Comparison of ENCODE assay signal across 9 mouse cellular contexts in genomic region chr6:36676710-36677691, GRCm38 (mm10).
A peak's percentile ranks its signal among the peaks of the same experiment; 100 is the strongest.
DNase-seq lines count a peak whose midpoint lies in the region; ATAC-seq lines count a peak whose summit lies in the region.
"Had no signal": no experiment of that assay in that cellular context is flagged by ENCODE, and none has a peak within 500 bp of the region (broad histone marks: within the 10 kb centered on the region; RNA-seq: fewer than 3 reads in every experiment).

No protein-coding gene starts in this region.

- no peaks in the 10 kb centered on the region for H3K9me3 ChIP-seq in embryonic facial prominence, embryonic 11.5 days (replicated peaks; ENCODE audit: control insufficient read depth, low read length)
- H3K9me3 ChIP-seq in embryonic facial prominence, embryonic 10.5 days = no peaks in the 10 kb centered on the region
- no peaks in the 10 kb centered on the region for H3K9me3 ChIP-seq in kidney, embryonic 16.5 days (ENCODE audit: low read length)
- H3K9me3 ChIP-seq: limb, embryonic 12.5 days had no signal

- no peaks in the 10 kb centered on the region for H3K4me1 ChIP-seq in embryonic facial prominence, embryonic 11.5 days (ENCODE audit: control insufficient read depth, insufficient read depth, low read length)
- H3K4me1 ChIP-seq in embryonic facial prominence, embryonic 10.5 days = 0 out of 2 replicates have a peak, but pooled peaks cover 3% of the 10 kb centered on the region
- peaks cover 10% of the 10 kb centered on the region; the same call in 1 of the 2 replicates for H3K4me1 ChIP-seq in kidney, embryonic 16.5 days (ENCODE audit: insufficient read depth, low read length)

- H3K27me3 ChIP-seq in embryonic facial prominence, embryonic 11.5 days (ENCODE audit: control insufficient read depth, insufficient read depth, low read length) = no peaks in the 10 kb centered on the region
- no peaks in the 10 kb centered on the region for H3K27me3 ChIP-seq in embryonic facial prominence, embryonic 10.5 days (replicated peaks; ENCODE audit: low read depth, poor library complexity, severe bottlenecking)
- H3K27me3 ChIP-seq in kidney, embryonic 16.5 days (ENCODE audit: insufficient read depth, low read length) = no peaks in the 10 kb centered on the region
- H3K27me3 ChIP-seq: limb, embryonic 12.5 days had no signal

- H3K4me2 ChIP-seq in embryonic facial prominence, embryonic 11.5 days (ENCODE audit: low read depth, low read length) = no peak overlapping the region
- no peak overlapping the region for H3K4me2 ChIP-seq in kidney, embryonic 16.5 days (replicated peaks; ENCODE audit: low read depth, low read length)
- H3K4me2 ChIP-seq: limb, embryonic 12.5 days had no signal

- H3K36me3 ChIP-seq in embryonic facial prominence, embryonic 11.5 days (replicated peaks; ENCODE audit: control insufficient read depth, insufficient read depth, low read depth, low read length) = no peaks in the 10 kb centered on the region
- H3K36me3 ChIP-seq in embryonic facial prominence, embryonic 10.5 days (replicated peaks) = no peaks in the 10 kb centered on the region
- no peaks in the 10 kb centered on the region for H3K36me3 ChIP-seq in kidney, embryonic 16.5 days (ENCODE audit: insufficient read depth, low read length)
- H3K36me3 ChIP-seq: limb, embryonic 12.5 days had no signal

- DNase-seq in embryonic facial prominence, embryonic 11.5 days (ENCODE audit: low spot score) = peak; percentile 15
- no peak for DNase-seq in embryonic facial prominence, embryonic 10.5 days (ENCODE audit: low spot score)
- peak; percentile 9 for DNase-seq in right cerebral cortex, adult 18-20 months
- no peak for DNase-seq in right cerebral cortex, postnatal 36 days (ENCODE audit: low spot score in 2 of 2)
- DNase-seq in testis, postnatal 10 days (ENCODE audit: low spot score) = no peak
- no peak for DNase-seq in layer of hippocampus, postnatal 10 days (ENCODE audit: low spot score in 2 of 2)
- no peak for DNase-seq in cerebellum, postnatal 4 days (ENCODE audit: low spot score in 2 of 2)

- 73% methylated on average over 8 of the region's 8 CpGs for WGBS in embryonic facial prominence, embryonic 11.5 days
- 73% methylated on average over 8 of the region's 8 CpGs for WGBS in embryonic facial prominence, embryonic 10.5 days
- 39% methylated on average over 8 of the region's 8 CpGs for WGBS in kidney, embryonic 16.5 days

- no peak for ATAC-seq in embryonic facial prominence, embryonic 11.5 days (replicated peaks; ENCODE audit: insufficient number of reproducible peaks, low FRiP score, low TSS enrichment, low read depth)
- ATAC-seq in kidney, embryonic 16.5 days (ENCODE audit: low FRiP score, low TSS enrichment) = peak; percentile 75; the same call in 1 of the 2 replicates

- no peak overlapping the region for H3K9ac ChIP-seq in embryonic facial prominence, embryonic 11.5 days (replicated peaks; ENCODE audit: low read length)
- H3K9ac ChIP-seq in kidney, embryonic 16.5 days (replicated peaks; ENCODE audit: low read length) = no peak overlapping the region
- H3K9ac ChIP-seq: limb, embryonic 12.5 days had no signal

- H3K27ac ChIP-seq in embryonic facial prominence, embryonic 11.5 days (replicated peaks; ENCODE audit: low read depth, low read length) = no peak overlapping the region
- no peak overlapping the region for H3K27ac ChIP-seq in embryonic facial prominence, embryonic 10.5 days (replicated peaks)
- H3K27ac ChIP-seq in kidney, embryonic 16.5 days (ENCODE audit: low read length) = no peak overlapping the region
- H3K27ac ChIP-seq: limb, embryonic 12.5 days had no signal

- no peak overlapping the region for H3K4me3 ChIP-seq in embryonic facial prominence, embryonic 11.5 days (ENCODE audit: low read depth, low read length)
- H3K4me3 ChIP-seq in embryonic facial prominence, embryonic 10.5 days = no peak overlapping the region
- no peak overlapping the region for H3K4me3 ChIP-seq in kidney, embryonic 16.5 days (ENCODE audit: low read length)
- H3K4me3 ChIP-seq: limb, embryonic 12.5 days had no signal

Comparison
In these comparisons a context has a peak if more than half of its experiments do, and no peak if none do; other contexts are left out.
1. DNase-seq: peak in embryonic facial prominence, embryonic 11.5 days (single experiment) and right cerebral cortex, adult 18-20 months (single experiment); none in embryonic facial prominence, embryonic 10.5 days (single experiment), right cerebral cortex, postnatal 36 days (0 of 2), testis, postnatal 10 days (single experiment), layer of hippocampus, postnatal 10 days (0 of 2) and cerebellum, postnatal 4 days (0 of 2).